Mouse (Mus musculus): ENCODE measurements around the gene Fzd2.

Fzd2 gene

DNA sequence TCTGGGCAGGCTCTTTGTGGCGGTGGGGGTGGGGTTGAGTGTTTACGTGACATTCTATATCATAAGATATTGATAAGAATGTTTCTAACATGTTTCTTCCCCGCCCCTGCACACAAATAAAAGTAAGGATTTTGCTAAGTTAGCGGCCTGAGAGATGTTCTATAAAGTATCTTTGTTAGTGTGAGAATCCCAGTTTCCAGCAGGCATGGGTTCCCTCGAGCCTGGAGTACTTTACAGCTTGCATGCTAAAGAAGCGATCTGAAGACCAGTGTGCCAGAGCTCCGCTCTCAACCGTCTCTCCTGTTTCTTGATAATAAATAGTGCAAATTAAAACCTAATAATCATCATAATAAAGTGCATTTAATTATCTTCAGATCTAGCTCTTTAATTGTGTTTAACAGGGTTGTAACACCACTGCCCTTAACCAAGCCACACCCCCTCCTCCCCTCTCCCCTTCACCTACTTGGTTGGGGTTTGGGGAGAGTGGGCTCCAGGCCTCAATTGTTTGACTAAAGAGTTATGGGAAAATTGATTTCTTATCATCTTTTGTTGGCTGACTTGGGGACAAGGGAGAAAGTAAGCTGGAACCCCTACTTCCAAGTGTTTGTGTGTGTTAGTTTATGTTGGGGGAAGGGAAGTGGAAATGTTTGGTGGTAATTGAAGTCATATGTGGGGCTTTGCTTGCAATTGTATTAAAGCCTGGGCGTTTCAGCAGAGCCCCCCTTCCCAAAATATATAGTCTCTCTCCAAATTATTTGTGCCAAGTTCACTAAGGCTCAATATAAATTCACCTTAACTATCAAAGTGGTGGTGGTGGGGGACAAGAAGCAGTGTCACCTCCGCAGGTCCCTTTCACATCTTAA, 3.7 kb downstream of the Fzd2 start:
- H3K27me3 ChIP-seq (ENCODE audit: insufficient read depth, low read length), result peaks cover 74% of the 10 kb centered on the region
- no peaks in the 10 kb centered on the region for H3K36me3 ChIP-seq (ENCODE audit: insufficient read depth, low read length)
- H3K4me3 ChIP-seq (replicated peaks; ENCODE audit: low read length), result no peak overlapping the region
- H3K9me3 ChIP-seq (ENCODE audit: low read length), result no peaks in the 10 kb centered on the region
- peaks cover 58% of the 10 kb centered on the region for H3K4me1 ChIP-seq (replicated peaks; ENCODE audit: low read depth, low read length)
- TF ChIP-seq NANOG (IDR thresholded peaks at IDR 0.05; ENCODE audit: borderline replicate concordance, low read length) (no peak), CTCF (conservative IDR thresholded peaks at IDR 0.05; ENCODE audit: low read length) (no peak)

DNA sequence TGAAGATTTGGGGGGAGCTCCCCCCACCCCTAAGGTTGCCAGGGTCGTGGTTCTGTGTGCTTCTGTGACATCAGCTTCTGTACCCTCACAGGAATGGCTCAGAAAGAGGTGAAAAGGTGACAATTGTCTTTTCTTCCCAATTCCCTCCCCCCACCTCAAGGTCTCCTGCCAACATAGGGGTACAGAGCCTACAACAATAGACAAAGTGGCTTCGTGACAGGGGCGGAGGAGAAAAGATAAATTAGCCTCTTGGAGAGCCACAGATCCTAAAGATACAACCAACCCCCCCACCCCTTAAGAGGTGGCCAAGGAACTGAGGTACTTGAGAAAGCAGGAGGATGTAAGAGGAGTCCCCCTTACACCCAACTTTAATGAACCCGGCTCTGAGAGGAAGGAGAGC, 4.5 kb downstream of the Fzd2 start:
- Histone ChIP-seq H3K9me3 (ENCODE audit: low read length) (no peaks in the 10 kb centered on the region), H3K4me1 (replicated peaks; ENCODE audit: low read depth, low read length) (peaks cover 53% of the 10 kb centered on the region), H3K4me3 (replicated peaks; ENCODE audit: low read length) (no peak overlapping the region), H3K27me3 (ENCODE audit: insufficient read depth, low read length) (peaks cover 78% of the 10 kb centered on the region), H3K36me3 (ENCODE audit: insufficient read depth, low read length) (no peaks in the 10 kb centered on the region)
- TF ChIP-seq NANOG (IDR thresholded peaks at IDR 0.05; ENCODE audit: borderline replicate concordance, low read length) (no peak), CTCF (conservative IDR thresholded peaks at IDR 0.05; ENCODE audit: low read length) (no peak), POU5F1 (IDR thresholded peaks at IDR 0.05; ENCODE audit: borderline replicate concordance, low read length) (no peak)

DNA sequence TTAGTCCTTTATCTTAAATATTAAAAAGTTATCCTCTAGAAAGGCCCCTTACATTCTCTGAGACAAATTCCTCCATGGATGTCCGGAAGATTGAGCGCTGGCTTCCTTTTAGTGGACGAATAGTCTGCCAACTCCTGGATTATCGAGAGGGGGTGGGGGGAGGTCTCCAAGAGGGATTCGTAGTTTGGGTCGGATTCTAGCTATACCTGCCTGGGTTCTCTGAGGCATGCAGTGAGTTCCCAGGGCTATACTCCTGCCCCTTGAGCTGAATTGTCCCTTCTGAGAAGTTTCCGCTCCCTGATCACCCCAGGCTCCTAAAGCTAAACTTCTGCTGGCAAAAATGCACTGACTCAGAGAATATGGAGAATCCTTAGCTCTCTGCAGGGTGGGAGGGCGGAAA, 5.3 kb downstream of the Fzd2 start:
- Histone ChIP-seq H3K4me1 (replicated peaks; ENCODE audit: low read depth, low read length) (peaks cover 51% of the 10 kb centered on the region), H3K9me3 (ENCODE audit: low read length) (no peaks in the 10 kb centered on the region), H3K4me3 (replicated peaks; ENCODE audit: low read length) (no peak overlapping the region), H3K27me3 (ENCODE audit: insufficient read depth, low read length) (peaks cover 84% of the 10 kb centered on the region), H3K36me3 (ENCODE audit: insufficient read depth, low read length) (no peaks in the 10 kb centered on the region)
- TF ChIP-seq CTCF (conservative IDR thresholded peaks at IDR 0.05; ENCODE audit: low read length) (no peak), NANOG (IDR thresholded peaks at IDR 0.05; ENCODE audit: borderline replicate concordance, low read length) (no peak), POU5F1 (IDR thresholded peaks at IDR 0.05; ENCODE audit: borderline replicate concordance, low read length) (no peak)

DNA sequence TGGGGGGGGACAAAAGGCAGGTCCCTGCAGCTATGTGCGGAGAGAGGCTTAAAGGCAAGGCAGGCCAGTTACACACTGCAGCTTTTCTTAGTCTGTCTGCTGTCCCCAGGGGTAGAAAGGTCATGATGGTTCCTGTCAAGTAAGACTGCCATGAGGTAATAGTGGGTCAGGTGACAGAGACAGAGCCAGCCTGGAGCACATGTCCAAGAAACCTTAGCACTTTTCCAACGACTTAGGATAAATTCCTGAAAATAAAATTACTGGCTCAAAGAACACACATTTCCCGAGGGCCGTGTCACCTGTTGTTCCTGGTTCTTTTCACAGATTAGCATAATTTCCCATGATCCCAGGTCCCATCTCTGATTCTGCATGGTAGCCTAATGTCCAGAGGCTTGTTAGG, 6.1 kb downstream of the Fzd2 start:
- peaks cover 50% of the 10 kb centered on the region for H3K4me1 ChIP-seq (replicated peaks; ENCODE audit: low read depth, low read length)
- no peak for TF ChIP-seq POU5F1 (IDR thresholded peaks at IDR 0.05; ENCODE audit: borderline replicate concordance, low read length)
- TF ChIP-seq CTCF (conservative IDR thresholded peaks at IDR 0.05; ENCODE audit: low read length), result no peak
- no peak for TF ChIP-seq NANOG (IDR thresholded peaks at IDR 0.05; ENCODE audit: borderline replicate concordance, low read length)
- no peak overlapping the region for H3K4me3 ChIP-seq (replicated peaks; ENCODE audit: low read length)
- no peaks in the 10 kb centered on the region for H3K9me3 ChIP-seq (ENCODE audit: low read length)
- H3K36me3 ChIP-seq (ENCODE audit: insufficient read depth, low read length), result no peaks in the 10 kb centered on the region
- H3K27me3 ChIP-seq (ENCODE audit: insufficient read depth, low read length), result peaks cover 77% of the 10 kb centered on the region

DNA sequence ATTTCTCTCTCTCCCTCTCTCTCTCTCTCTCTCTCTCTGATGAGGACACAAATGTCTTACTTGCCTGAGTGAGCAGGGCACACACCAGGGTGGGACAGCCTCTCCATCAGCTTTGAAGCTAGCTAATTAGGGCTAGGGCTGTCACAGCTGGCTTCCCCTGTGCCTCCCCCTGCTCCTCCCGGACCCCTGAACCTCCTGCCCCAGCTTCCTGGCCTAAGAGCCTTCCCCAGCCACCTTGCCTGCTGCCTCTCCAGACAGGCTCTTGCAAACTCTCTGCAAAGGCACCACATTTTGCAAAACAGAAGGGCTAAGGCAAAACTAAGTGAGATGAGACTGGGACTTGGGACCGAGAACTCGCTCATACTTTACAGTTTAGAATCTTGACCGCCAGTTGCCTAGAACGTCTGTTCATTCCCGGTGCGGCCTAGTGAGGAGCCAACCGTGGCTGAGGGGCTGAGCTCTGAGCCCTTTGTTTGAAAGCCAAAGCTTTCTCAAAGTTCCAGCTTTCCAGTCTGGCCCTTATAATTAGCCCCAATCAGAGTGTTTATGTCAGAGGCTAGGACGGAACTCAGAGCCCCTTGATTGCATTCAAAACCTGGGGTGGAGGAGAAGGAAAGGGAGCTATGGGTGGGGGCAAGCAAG, 6.6 kb downstream of the Fzd2 start:
- Histone ChIP-seq H3K36me3 (ENCODE audit: insufficient read depth, low read length) (no peaks in the 10 kb centered on the region), H3K4me3 (replicated peaks; ENCODE audit: low read length) (0 out of 2 replicates have a peak overlapping the region, but pooled peaks have one; percentile 20), H3K9me3 (ENCODE audit: low read length) (no peaks in the 10 kb centered on the region), H3K27me3 (ENCODE audit: insufficient read depth, low read length) (peaks cover 76% of the 10 kb centered on the region), H3K4me1 (replicated peaks; ENCODE audit: low read depth, low read length) (peaks cover 44% of the 10 kb centered on the region)
- TF ChIP-seq NANOG (IDR thresholded peaks at IDR 0.05; ENCODE audit: borderline replicate concordance, low read length), result no peak
- TF ChIP-seq POU5F1 (IDR thresholded peaks at IDR 0.05; ENCODE audit: borderline replicate concordance, low read length), result no peak
- TF ChIP-seq CTCF (conservative IDR thresholded peaks at IDR 0.05; ENCODE audit: low read length), result no peak

DNA sequence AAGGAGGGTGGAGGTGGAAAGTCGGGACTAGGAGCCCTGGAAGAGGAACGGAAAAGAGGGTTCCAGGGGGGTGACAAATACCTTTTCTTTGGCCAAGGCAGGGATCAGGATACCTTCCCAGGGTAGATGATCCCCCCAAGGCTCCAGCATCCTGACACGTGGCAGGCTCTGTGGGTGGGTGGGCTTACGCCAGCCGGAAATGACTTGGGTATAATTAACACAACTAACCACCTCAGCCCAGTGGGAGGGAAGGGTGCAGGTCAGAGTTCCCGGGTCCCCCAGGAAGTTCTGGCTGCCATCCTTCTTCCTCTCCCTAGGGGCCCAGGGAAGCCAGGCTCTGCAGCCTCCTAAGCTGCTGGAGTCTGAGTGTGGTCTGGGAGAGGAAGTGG, 7.1 kb downstream of the Fzd2 start:
- Histone ChIP-seq H3K9me3 (ENCODE audit: low read length) (no peaks in the 10 kb centered on the region), H3K36me3 (ENCODE audit: insufficient read depth, low read length) (no peaks in the 10 kb centered on the region), H3K27me3 (ENCODE audit: insufficient read depth, low read length) (peaks cover 70% of the 10 kb centered on the region), H3K4me3 (replicated peaks; ENCODE audit: low read length) (no peak overlapping the region), H3K4me1 (replicated peaks; ENCODE audit: low read depth, low read length) (peaks cover 39% of the 10 kb centered on the region)
- TF ChIP-seq NANOG (IDR thresholded peaks at IDR 0.05; ENCODE audit: borderline replicate concordance, low read length) (no peak), CTCF (conservative IDR thresholded peaks at IDR 0.05; ENCODE audit: low read length) (no peak), POU5F1 (IDR thresholded peaks at IDR 0.05; ENCODE audit: borderline replicate concordance, low read length) (no peak)

DNA sequence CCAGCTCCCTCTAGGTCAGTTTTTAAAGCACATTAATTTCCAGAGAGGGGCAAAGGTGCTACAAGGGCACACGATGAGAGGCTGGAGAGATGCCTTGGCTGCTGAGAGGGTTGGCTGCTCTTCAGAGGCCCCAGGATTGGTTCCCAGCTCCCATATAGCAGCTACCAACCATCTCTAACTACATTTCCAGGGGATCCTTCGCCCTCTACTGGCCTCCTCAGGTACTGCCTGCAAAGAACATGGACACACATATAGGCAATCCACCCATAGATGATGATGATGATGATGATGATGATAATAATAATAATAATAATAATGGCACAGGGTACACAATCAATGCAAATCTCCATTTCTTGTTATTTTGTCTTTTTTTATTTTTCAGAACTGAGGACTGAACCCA, 15.3 kb downstream of the Fzd2 start:
- H3K4me1 ChIP-seq (replicated peaks; ENCODE audit: low read depth, low read length), result peaks cover 28% of the 10 kb centered on the region
- H3K4me3 ChIP-seq (replicated peaks; ENCODE audit: low read length), result no peak overlapping the region
- peaks cover 7% of the 10 kb centered on the region for H3K27me3 ChIP-seq (ENCODE audit: insufficient read depth, low read length)
- peaks cover 5% of the 10 kb centered on the region for H3K9me3 ChIP-seq (ENCODE audit: low read length)
- TF ChIP-seq NANOG (IDR thresholded peaks at IDR 0.05; ENCODE audit: borderline replicate concordance, low read length) (no peak), CTCF (conservative IDR thresholded peaks at IDR 0.05; ENCODE audit: low read length) (peak; percentile 68)
- no peaks in the 10 kb centered on the region for H3K36me3 ChIP-seq (ENCODE audit: insufficient read depth, low read length)

DNA sequence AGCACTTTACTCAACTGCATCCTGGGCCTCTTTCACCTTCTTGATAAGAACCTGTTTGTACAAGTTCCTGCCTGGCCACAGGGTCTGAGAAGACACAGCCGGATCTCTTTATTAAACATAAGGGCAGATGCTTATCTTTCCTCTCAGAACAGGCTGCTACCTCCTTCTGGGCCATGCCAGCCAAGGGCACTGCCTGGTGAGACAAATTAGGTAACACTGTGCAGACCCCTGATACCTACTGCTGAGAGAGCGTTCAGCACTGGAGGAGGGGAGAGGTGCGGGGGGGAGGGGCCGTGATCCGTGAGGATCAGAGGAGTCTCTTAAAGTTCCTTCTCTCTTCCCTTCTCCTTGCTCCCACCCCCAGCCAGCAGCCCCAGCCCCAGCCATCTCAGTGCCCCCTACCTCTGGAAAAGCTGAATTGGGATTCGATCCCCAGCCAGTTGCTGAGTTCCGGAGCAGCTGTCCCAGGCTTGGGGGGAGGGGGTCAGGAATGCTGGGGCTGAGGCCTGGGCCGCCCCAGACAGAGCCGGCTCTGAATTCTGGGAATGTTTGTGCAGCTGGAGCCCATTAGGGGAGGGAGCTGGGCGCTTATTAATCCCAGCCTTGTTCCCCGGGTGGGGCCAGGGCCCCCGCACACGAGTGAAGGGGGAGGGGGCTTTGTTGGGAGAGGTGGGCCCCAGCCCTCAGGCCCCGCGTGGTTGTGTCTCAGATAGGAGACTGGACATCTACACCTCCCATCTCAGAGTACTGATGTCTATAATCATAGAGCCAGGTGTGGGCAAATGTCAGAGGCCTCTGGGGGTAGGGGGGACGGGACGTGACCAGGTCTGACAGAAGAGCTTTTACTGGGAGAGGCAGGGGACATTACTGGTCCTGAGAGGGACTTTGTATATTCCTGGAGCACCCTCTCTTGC, 19.9 kb downstream of the Fzd2 start:
- H3K27me3 ChIP-seq (ENCODE audit: insufficient read depth, low read length), result peaks cover 27% of the 10 kb centered on the region
- peaks cover 37% of the 10 kb centered on the region for H3K4me1 ChIP-seq (replicated peaks; ENCODE audit: low read depth, low read length)
- no peaks in the 10 kb centered on the region for H3K36me3 ChIP-seq (ENCODE audit: insufficient read depth, low read length)
- TF ChIP-seq NANOG (IDR thresholded peaks at IDR 0.05; ENCODE audit: borderline replicate concordance, low read length), result no peak
- no peak for TF ChIP-seq CTCF (conservative IDR thresholded peaks at IDR 0.05; ENCODE audit: low read length)
- no peak for TF ChIP-seq POU5F1 (IDR thresholded peaks at IDR 0.05; ENCODE audit: borderline replicate concordance, low read length)
- H3K9me3 ChIP-seq (ENCODE audit: low read length), result peaks cover 5% of the 10 kb centered on the region
- peak overlapping the region; percentile 48 for H3K4me3 ChIP-seq (replicated peaks; ENCODE audit: low read length)

Data from E14TG2a.4 (cell line).